Mouse (Mus musculus) hindbrain, embryonic 13.5 days (tissue): ENCODE results near the gene Unc119b. TPM values are rescaled to one million over a fixed set of nuclear protein-coding genes. Genes with fewer than 3 reads are reported as not detected.

ENCODE experiments used
- ATAC-seq: fragments of 200-750 bp; cut with Nextera tagmentation; 2 replicates; pipeline ENCODE4 v1.8.0; 2017; ENCODE audit warnings: moderate TSS enrichment; ENCODE audit not compliant: low FRiP score
- H3K27ac ChIP-seq: fragments of 300-500 bp; sonication (generic); 2 replicates; pipeline ENCODE4 v1.5.1; 2015; ENCODE audit warnings: inconsistent platforms, mild to moderate bottlenecking, moderate library complexity
- H3K27me3 ChIP-seq: fragments of 300-500 bp; sonication (generic); 2 replicates; pipeline ENCODE4 v1.6.1; 2015; ENCODE audit warnings: mild to moderate bottlenecking, inconsistent platforms
- H3K36me3 ChIP-seq: fragments of 300-500 bp; sonication (generic); 2 replicates; pipeline ENCODE4 v1.6.1; 2015; ENCODE audit warnings: mild to moderate bottlenecking, inconsistent platforms
- H3K4me1 ChIP-seq: fragments of 300-500 bp; sonication (generic); replicated peaks from 2 replicates; pipeline ENCODE4 v1.6.1; 2015; ENCODE audit warnings: inconsistent platforms
- H3K4me2 ChIP-seq: fragments of 300-500 bp; sonication (generic); 2 replicates; pipeline ENCODE4 v1.6.1; 2015; ENCODE audit warnings: inconsistent platforms, mild to moderate bottlenecking, moderate library complexity
- H3K4me3 ChIP-seq: fragments of 300-500 bp; sonication (generic); 2 replicates; pipeline ENCODE4 v1.5.1; 2015; ENCODE audit warnings: mild to moderate bottlenecking, inconsistent platforms
- H3K9ac ChIP-seq: fragments of 300-500 bp; sonication (generic); 2 replicates; pipeline ENCODE4 v1.6.1; 2015; ENCODE audit warnings: mild to moderate bottlenecking, inconsistent platforms
- H3K9me3 ChIP-seq: fragments of 300-500 bp; sonication (generic); 2 replicates; pipeline ENCODE4 v1.6.1; 2016; ENCODE audit warnings: inconsistent platforms
- WGBS: fragments of 180-500 bp; shearing (Covaris S2); methylation state at CpG from one replicate; pipeline ENCODE4 v1.1.7; 2015; 5-methylcytosine and 5-hydroxymethylcytosine counted together
- polyA plus RNA-seq: library from polyadenylated mRNA; unstranded; fragments of >200 nt; fragmentation: Nextera tagmentation; extraction: Ambion mirVana; gene quantifications from 2 replicates; pipeline ENCODE4 v1.2.1, GENCODE M21; 2015

Gene Unc119b
- 36.7 and 38.0 TPM in 2 replicates for polyA plus RNA-seq

GRCm38 (mm10) chr5:115134234-115135165 is at the start of gene Unc119b:
Gene Unc119b, minus strand, starts transcription at chr5:115134975.
- H3K4me1 ChIP-seq = peaks cover 33% of the 10 kb centered on the region
- under 1% methylated on average over 70 of the region's 81 CpGs for WGBS
- peak; percentile 93 for ATAC-seq
- no peaks in the 10 kb centered on the region for H3K9me3 ChIP-seq
- no peaks in the 10 kb centered on the region for H3K27me3 ChIP-seq
- peak within 1 kb of the TSS; percentile 87 for H3K4me2 ChIP-seq
- H3K4me3 ChIP-seq = peak within 1 kb of the TSS; percentile 89
- H3K27ac ChIP-seq = peak within 1 kb of the TSS; percentile 68
- peak within 1 kb of the TSS; percentile 92 for H3K9ac ChIP-seq
- peaks cover 9% of the 10 kb centered on the region for H3K36me3 ChIP-seq

- Histone ChIP-seq H3K4me1 (peaks cover 66% of the 10 kb centered on the region), H3K27me3 (peaks cover 10% of the 10 kb centered on the region), H3K36me3 (no peaks in the 10 kb centered on the region), H3K9ac (no peak overlapping the region), H3K27ac (no peak overlapping the region), H3K9me3 (no peaks in the 10 kb centered on the region), H3K4me3 (no peak overlapping the region), H3K4me2 (no peak overlapping the region)
- ATAC-seq = no peak
- WGBS = 93% methylated on average over 10 of the region's 10 CpGs
These were observed 48.7 kb upstream of the Unc119b start for GRCm38 (mm10) chr5:115183482-115183881.

- WGBS = 79% methylated on average over 8 of the region's 8 CpGs
- H3K27ac ChIP-seq = peak overlapping the region; percentile 12; the same call in 1 of the 2 replicates
- H3K4me3 ChIP-seq = no peak overlapping the region
- no peaks in the 10 kb centered on the region for H3K9me3 ChIP-seq
- H3K4me2 ChIP-seq = no peak overlapping the region
- H3K36me3 ChIP-seq = no peaks in the 10 kb centered on the region
- no peak overlapping the region for H3K9ac ChIP-seq
- no peak for ATAC-seq
- H3K27me3 ChIP-seq = peaks cover 12% of the 10 kb centered on the region
- H3K4me1 ChIP-seq = peaks cover 66% of the 10 kb centered on the region
These were observed 48.1 kb upstream of the Unc119b start for GRCm38 (mm10) chr5:115182925-115183324.

GRCm38 (mm10) chr5:115181248-115181940 is 46.6 kb upstream of the Unc119b start:
- H3K36me3 ChIP-seq = no peaks in the 10 kb centered on the region
- no peak for ATAC-seq
- H3K4me1 ChIP-seq = peaks cover 57% of the 10 kb centered on the region
- peaks cover 12% of the 10 kb centered on the region for H3K27me3 ChIP-seq
- H3K27ac ChIP-seq = no peak overlapping the region
- H3K4me2 ChIP-seq = no peak overlapping the region
- H3K4me3 ChIP-seq = no peak overlapping the region
- H3K9ac ChIP-seq = no peak overlapping the region
- no peaks in the 10 kb centered on the region for H3K9me3 ChIP-seq
- 83% methylated on average over 13 of the region's 13 CpGs for whole genome bisulfite sequencing

GRCm38 (mm10) chr5:115179596-115179995 is 44.8 kb upstream of the Unc119b start:
- H3K4me1 ChIP-seq = peaks cover 40% of the 10 kb centered on the region
- ATAC-seq = no peak
- no peaks in the 10 kb centered on the region for H3K36me3 ChIP-seq
- H3K9me3 ChIP-seq = no peaks in the 10 kb centered on the region
- peaks cover 12% of the 10 kb centered on the region for H3K27me3 ChIP-seq
- H3K4me2 ChIP-seq = no peak overlapping the region
- H3K9ac ChIP-seq = no peak overlapping the region
- H3K4me3 ChIP-seq = no peak overlapping the region
- 93% methylated on average over 11 of the region's 11 CpGs for WGBS
- H3K27ac ChIP-seq = no peak overlapping the region

GRCm38 (mm10) chr5:115177866-115178265 is 43.1 kb upstream of the Unc119b start:
- Histone ChIP-seq H3K9me3 (no peaks in the 10 kb centered on the region), H3K9ac (no peak overlapping the region), H3K36me3 (0 out of 2 replicates have a peak, but pooled peaks cover 2% of the 10 kb centered on the region), H3K4me1 (peaks cover 23% of the 10 kb centered on the region), H3K4me2 (no peak overlapping the region), H3K27ac (no peak overlapping the region), H3K4me3 (no peak overlapping the region), H3K27me3 (peaks cover 9% of the 10 kb centered on the region; the same call in 1 of the 2 replicates)
- no peak for ATAC-seq
- WGBS = 82% methylated on average over 6 of the region's 6 CpGs

- Histone ChIP-seq H3K4me2 (no peak overlapping the region), H3K9me3 (no peaks in the 10 kb centered on the region), H3K4me1 (0 out of 2 replicates have a peak, but pooled peaks cover 5% of the 10 kb centered on the region), H3K27me3 (peaks cover 5% of the 10 kb centered on the region; the same call in 1 of the 2 replicates), H3K36me3 (peaks cover 17% of the 10 kb centered on the region; the same call in 1 of the 2 replicates), H3K9ac (no peak overlapping the region), H3K4me3 (no peak overlapping the region), H3K27ac (no peak overlapping the region)
- 94% methylated on average over 1 of the region's 1 CpGs for WGBS
- ATAC-seq = no peak
These were observed 39.8 kb upstream of the Unc119b start for GRCm38 (mm10) chr5:115174554-115174953.

- WGBS = 87% methylated on average over 8 of the region's 8 CpGs
- Histone ChIP-seq H3K9me3 (no peaks in the 10 kb centered on the region), H3K9ac (no peak overlapping the region), H3K27me3 (no peaks in the 10 kb centered on the region; the same call in 1 of the 2 replicates), H3K4me2 (no peak overlapping the region), H3K4me1 (peaks cover 12% of the 10 kb centered on the region), H3K4me3 (no peak overlapping the region), H3K27ac (no peak overlapping the region), H3K36me3 (peaks cover 17% of the 10 kb centered on the region; the same call in 1 of the 2 replicates)
- ATAC-seq = no peak
These were observed 35.4 kb upstream of the Unc119b start for GRCm38 (mm10) chr5:115170150-115170549.

- Histone ChIP-seq H3K27ac (no peak overlapping the region), H3K9me3 (no peaks in the 10 kb centered on the region), H3K27me3 (no peaks in the 10 kb centered on the region), H3K4me1 (peaks cover 12% of the 10 kb centered on the region), H3K4me2 (no peak overlapping the region), H3K36me3 (peaks cover 17% of the 10 kb centered on the region; the same call in 1 of the 2 replicates), H3K9ac (peak overlapping the region; percentile 26), H3K4me3 (no peak overlapping the region)
- no peak for ATAC-seq
- WGBS = 58% methylated on average over 26 of the region's 27 CpGs
These were observed 34.1 kb upstream of the Unc119b start for GRCm38 (mm10) chr5:115168641-115169415.

GRCm38 (mm10) chr5:115167396-115167795 is 32.6 kb upstream of the Unc119b start:
- Histone ChIP-seq H3K36me3 (peaks cover 10% of the 10 kb centered on the region; the same call in 1 of the 2 replicates), H3K9me3 (no peaks in the 10 kb centered on the region), H3K4me1 (peaks cover 12% of the 10 kb centered on the region), H3K27ac (no peak overlapping the region), H3K9ac (no peak overlapping the region), H3K4me3 (no peak overlapping the region), H3K27me3 (no peaks in the 10 kb centered on the region), H3K4me2 (no peak overlapping the region)
- 75% methylated on average over 6 of the region's 6 CpGs for WGBS
- ATAC-seq = no peak

- Histone ChIP-seq H3K27me3 (no peaks in the 10 kb centered on the region), H3K9ac (no peak overlapping the region; the same call in 1 of the 2 replicates), H3K27ac (0 out of 2 replicates have a peak overlapping the region, but pooled peaks have one; percentile 35), H3K4me3 (no peak overlapping the region), H3K4me2 (no peak overlapping the region), H3K4me1 (peaks cover 12% of the 10 kb centered on the region), H3K36me3 (0 out of 2 replicates have a peak, but pooled peaks cover 4% of the 10 kb centered on the region), H3K9me3 (no peaks in the 10 kb centered on the region)
- ATAC-seq = no peak
- WGBS = 82% methylated on average over 7 of the region's 7 CpGs
These were observed 32.0 kb upstream of the Unc119b start for GRCm38 (mm10) chr5:115166815-115167194.
